ENCODE assay signal across 10 mouse cellular contexts in the genomic region with DNA sequence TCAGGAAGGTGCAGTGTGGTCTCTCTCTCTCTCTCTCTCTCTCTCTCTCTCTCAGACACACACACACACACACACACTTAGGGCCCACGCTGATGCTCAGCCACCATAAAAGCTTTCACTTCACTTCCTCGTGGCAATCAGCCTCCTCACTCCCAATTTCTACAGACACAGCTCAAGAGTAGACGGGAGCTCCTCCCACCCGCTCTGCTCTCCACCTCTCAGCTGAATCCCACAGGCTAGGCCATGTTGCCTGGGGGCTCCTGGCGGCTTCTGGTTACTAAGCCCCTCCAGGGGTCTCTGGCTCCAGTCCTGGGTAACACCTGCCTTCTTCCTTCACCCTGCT. TPM values are rescaled to one million over a fixed set of nuclear protein-coding genes. Genes with fewer than 3 reads are reported as not detected.
A peak's percentile ranks its signal among the peaks of the same experiment; 100 is the strongest.
DNase-seq lines count a peak whose midpoint lies in the region; ATAC-seq and TF ChIP-seq lines count a peak whose summit lies in the region.
"Had no signal": no experiment of that assay in that cellular context is flagged by ENCODE, and none has a peak within 500 bp of the region (broad histone marks: within the 10 kb centered on the region; RNA-seq: fewer than 3 reads in every experiment).

No protein-coding gene starts in this region.

- H3K27me3 ChIP-seq in heart, embryonic 16.5 days (ENCODE audit: control insufficient read depth, insufficient read depth, low read length): no peaks in the 10 kb centered on the region
- H3K27me3 ChIP-seq in testis, adult 2 months (ENCODE audit: control insufficient read depth, insufficient read depth, low read length): no peaks in the 10 kb centered on the region
- no peaks in the 10 kb centered on the region for H3K27me3 ChIP-seq in liver, embryonic 12.5 days (replicated peaks)
- no peaks in the 10 kb centered on the region for H3K27me3 ChIP-seq in forebrain, embryonic 16.5 days (replicated peaks; ENCODE audit: control insufficient read depth, insufficient read depth, low read length)
- H3K27me3 ChIP-seq: embryonic facial prominence, embryonic 13.5 days had no signal

- no peak for ATAC-seq in heart, embryonic 16.5 days (replicated peaks; ENCODE audit: extremely low read depth, insufficient read depth, low FRiP score)
- no peak for ATAC-seq in liver, embryonic 12.5 days
- ATAC-seq in forebrain, embryonic 16.5 days: no peak

- DNase-seq in heart, adult 8-10 months (ENCODE audit: low spot score): no peak
- no peak for DNase-seq in testis, postnatal 10 days (ENCODE audit: low spot score)
- DNase-seq in left cerebral cortex, postnatal 4 days: no peak
- no peak for DNase-seq in embryo, embryonic 10 days (ENCODE audit: low spot score)
- DNase-seq: cerebellum, adult 18-20 months had no signal

- H3K4me2 ChIP-seq in heart, embryonic 16.5 days (ENCODE audit: low read depth, low read length): no peak overlapping the region
- H3K4me2 ChIP-seq in liver, embryonic 12.5 days: peak overlapping the region; percentile 40
- no peak overlapping the region for H3K4me2 ChIP-seq in forebrain, embryonic 16.5 days (ENCODE audit: low read length)
- H3K4me2 ChIP-seq: embryonic facial prominence, embryonic 13.5 days had no signal

- no peak overlapping the region for H3K9ac ChIP-seq in heart, embryonic 16.5 days (ENCODE audit: low read length)
- peak overlapping the region; percentile 13 for H3K9ac ChIP-seq in liver, embryonic 12.5 days
- no peak overlapping the region for H3K9ac ChIP-seq in forebrain, embryonic 16.5 days (replicated peaks; ENCODE audit: low read depth, low read length)
- H3K9ac ChIP-seq: embryonic facial prominence, embryonic 13.5 days had no signal

- peaks cover 42% of the 10 kb centered on the region for H3K4me1 ChIP-seq in heart, embryonic 16.5 days (ENCODE audit: control insufficient read depth, insufficient read depth, low read length)
- H3K4me1 ChIP-seq in testis, adult 2 months (ENCODE audit: control insufficient read depth, insufficient read depth, low read length): peaks cover 11% of the 10 kb centered on the region
- peaks cover 79% of the 10 kb centered on the region for H3K4me1 ChIP-seq in liver, embryonic 12.5 days
- no peaks in the 10 kb centered on the region for H3K4me1 ChIP-seq in forebrain, embryonic 16.5 days (replicated peaks; ENCODE audit: control insufficient read depth, insufficient read depth, low read length)

- H3K36me3 ChIP-seq in heart, embryonic 16.5 days (ENCODE audit: control insufficient read depth, insufficient read depth): no peaks in the 10 kb centered on the region
- H3K36me3 ChIP-seq in testis, adult 2 months (ENCODE audit: control insufficient read depth, insufficient read depth, low read length): no peaks in the 10 kb centered on the region
- H3K36me3 ChIP-seq in liver, embryonic 12.5 days: peaks cover 13% of the 10 kb centered on the region; the same call in 1 of the 2 replicates
- H3K36me3 ChIP-seq in forebrain, embryonic 16.5 days (ENCODE audit: control insufficient read depth, insufficient read depth): no peaks in the 10 kb centered on the region
- H3K36me3 ChIP-seq: embryonic facial prominence, embryonic 13.5 days had no signal

- no peak overlapping the region for H3K4me3 ChIP-seq in heart, embryonic 16.5 days (ENCODE audit: low read length)
- H3K4me3 ChIP-seq in testis, adult 2 months (ENCODE audit: control insufficient read depth, low read depth, low read length): peak overlapping the region; percentile 48
- no peak overlapping the region for H3K4me3 ChIP-seq in liver, embryonic 12.5 days
- no peak overlapping the region for H3K4me3 ChIP-seq in forebrain, embryonic 16.5 days (replicated peaks; ENCODE audit: low read length)
- H3K4me3 ChIP-seq: embryonic facial prominence, embryonic 13.5 days had no signal

- H3K9me3 ChIP-seq in heart, embryonic 16.5 days (replicated peaks; ENCODE audit: control insufficient read depth, low read length): no peaks in the 10 kb centered on the region
- H3K9me3 ChIP-seq in liver, embryonic 12.5 days (replicated peaks): no peaks in the 10 kb centered on the region
- no peaks in the 10 kb centered on the region for H3K9me3 ChIP-seq in forebrain, embryonic 16.5 days (ENCODE audit: control insufficient read depth, low read length)
- H3K9me3 ChIP-seq: embryonic facial prominence, embryonic 13.5 days had no signal

- WGBS in heart, embryonic 16.5 days: 40% methylated on average over 5 of the region's 5 CpGs
- WGBS in liver, embryonic 12.5 days (ENCODE audit: insufficient replicate concordance): 31% methylated on average over 5 of the region's 5 CpGs
- WGBS in forebrain, embryonic 16.5 days: 22% methylated on average over 5 of the region's 5 CpGs

- peak overlapping the region; percentile 25 for H3K27ac ChIP-seq in heart, embryonic 16.5 days (ENCODE audit: low read length)
- peak overlapping the region; percentile 6; the same call in 1 of the 2 replicates for H3K27ac ChIP-seq in testis, adult 2 months (ENCODE audit: control insufficient read depth, insufficient read depth, low read depth, low read length)
- H3K27ac ChIP-seq in liver, embryonic 12.5 days: peak overlapping the region; percentile 75
- no peak overlapping the region for H3K27ac ChIP-seq in forebrain, embryonic 16.5 days (ENCODE audit: low read length)

- no peak for TF ChIP-seq CTCF in testis, adult 2 months (IDR thresholded peaks at IDR 0.05; ENCODE audit: control insufficient read depth, insufficient read depth, insufficient replicate concordance, low read depth, low read length)

- no peak for TF ChIP-seq POLR2A in testis, adult 2 months (IDR thresholded peaks at IDR 0.05; ENCODE audit: control insufficient read depth, low read depth, low read length)

- intact Hi-C loops in left cerebral cortex, postnatal 4 days (cut with DNase I): no loop called here

RNA-seq across cellular contexts. Expression of gene Rgs10, which starts 25.6 kb away (rescaled TPM):
- polyA plus RNA-seq in heart, embryonic 16.5 days (2015; fragmentation: Nextera tagmentation; extraction: Ambion mirVana): 10.1 and 11.6 TPM in 2 replicates
- 10 to 100 TPM in 1 of 4 experiments, 1 to 10 TPM in 3; 6.9 to 11.3 (median 9.2) TPM for total RNA-seq in heart, adult 8-10 months (2022)
- polyA plus RNA-seq in testis, adult 2 months (2012; rRNA removed): 46.7 and 50.4 TPM in 2 replicates
- polyA plus RNA-seq in liver, embryonic 12.5 days (2016; fragmentation: Nextera tagmentation; extraction: Ambion mirVana): 57.7 and 58.1 TPM in 2 replicates
- 10 to 100 TPM; 34.3 to 41.2 TPM for total RNA-seq in left cerebral cortex, postnatal 4 days (2021)
- polyA plus RNA-seq in forebrain, embryonic 16.5 days (2015; fragmentation: Nextera tagmentation; extraction: Ambion mirVana): 19.9 and 25.4 TPM in 2 replicates
